Mouse (Mus musculus) hindbrain, embryonic 14.5 days (tissue): ENCODE measurements around the gene Bex6. TPM values are rescaled to one million over a fixed set of nuclear protein-coding genes. Genes with fewer than 3 reads are reported as not detected.

ENCODE experiments used
- ATAC-seq: fragments of 200-750 bp; cut with Nextera tagmentation; 2 replicates; pipeline ENCODE4 v1.8.0; 2017; ENCODE audit warnings: moderate number of reproducible peaks, mild to moderate bottlenecking, moderate TSS enrichment, moderate library complexity; ENCODE audit not compliant: low FRiP score
- DNase-seq: peaks from one replicate; pipeline ENCODE4 v3.0.0-alpha.2; 2015; ENCODE audit warnings: low spot score
- H3K27ac ChIP-seq: fragments of 300-500 bp; sonication (generic); 2 replicates; pipeline ENCODE4 v1.5.1; 2014; ENCODE audit warnings: mild to moderate bottlenecking, moderate library complexity
- H3K27me3 ChIP-seq: fragments of 300-500 bp; sonication (generic); 2 replicates; pipeline ENCODE4 v1.6.1; 2014; ENCODE audit warnings: mild to moderate bottlenecking, low read length, mixed read lengths; ENCODE audit not compliant: control insufficient read depth, insufficient read depth
- H3K36me3 ChIP-seq: fragments of 300-500 bp; sonication (generic); replicated peaks from 2 replicates; pipeline ENCODE4 v1.6.1; 2014; ENCODE audit not compliant: control insufficient read depth, insufficient read depth
- H3K4me1 ChIP-seq: fragments of 300-500 bp; sonication (generic); replicated peaks from 2 replicates; pipeline ENCODE4 v1.6.1; 2014; ENCODE audit warnings: antibody characterized with exemption, low read length, mixed read lengths; ENCODE audit not compliant: control insufficient read depth, insufficient read depth
- H3K4me2 ChIP-seq: fragments of 300-500 bp; sonication (generic); replicated peaks from 2 replicates; pipeline ENCODE4 v1.6.1; 2014; ENCODE audit warnings: mild to moderate bottlenecking, moderate library complexity
- H3K4me3 ChIP-seq: fragments of 300-500 bp; sonication (generic); replicated peaks from 2 replicates; pipeline ENCODE4 v1.5.1; 2014; ENCODE audit warnings: mild to moderate bottlenecking, low read length
- H3K9ac ChIP-seq: fragments of 300-500 bp; sonication (generic); 2 replicates; pipeline ENCODE4 v1.6.1; 2014
- H3K9me3 ChIP-seq: fragments of 300-500 bp; sonication (generic); 2 replicates; pipeline ENCODE4 v1.6.1; 2016; ENCODE audit warnings: low read length; ENCODE audit not compliant: control insufficient read depth
- WGBS: fragments of 180-500 bp; shearing (Covaris S2); extraction: QIAGEN DNeasy Blood & Tissue Kit; methylation state at CpG from one replicate; pipeline ENCODE4 v1.1.7; 2014; 5-methylcytosine and 5-hydroxymethylcytosine counted together
- polyA plus RNA-seq: library from polyadenylated mRNA; unstranded; fragments of >200 nt; fragmentation: Nextera tagmentation; extraction: Ambion mirVana; gene quantifications from 2 replicates; pipeline ENCODE4 v1.2.1, GENCODE M21; 2014

Gene Bex6
- not detected in 2 replicates for polyA plus RNA-seq

DNA sequence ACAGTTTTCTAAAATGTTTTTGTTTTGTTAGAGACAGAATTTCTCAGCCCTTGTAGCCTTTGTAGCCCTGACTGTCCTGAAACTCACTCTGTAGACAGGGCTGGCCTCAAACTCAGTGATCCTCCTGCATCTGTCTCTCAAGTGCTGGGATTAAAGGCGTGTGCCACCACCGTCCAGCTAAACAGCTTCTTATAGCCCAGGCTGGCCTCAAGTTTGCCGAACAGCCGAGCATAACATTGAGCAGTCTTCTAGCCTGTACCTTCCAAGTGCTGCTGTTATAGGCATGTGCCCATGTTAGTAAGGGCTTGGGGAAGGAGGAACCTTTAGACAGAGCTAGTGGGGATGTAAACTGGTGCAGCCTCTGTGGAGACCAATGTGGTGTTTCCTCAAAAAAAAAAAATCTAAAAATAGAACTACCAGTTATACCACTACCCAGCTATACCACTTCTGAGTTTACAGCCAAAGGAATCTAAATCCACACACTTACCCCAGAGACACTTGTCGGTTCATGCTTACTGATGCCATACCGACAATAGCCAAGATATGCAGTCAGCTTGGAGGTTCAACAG, at the start of gene Bex6:
TSS of gene Bex6 (plus strand) at position 491 of the 569 bp plus-strand sequence.
- Histone ChIP-seq H3K4me3 (no peak within 1 kb of the TSS), H3K9me3 (no peaks in the 10 kb centered on the region), H3K36me3 (no peaks in the 10 kb centered on the region), H3K27me3 (no peaks in the 10 kb centered on the region), H3K27ac (no peak within 1 kb of the TSS), H3K9ac (no peak within 1 kb of the TSS), H3K4me1 (no peaks in the 10 kb centered on the region), H3K4me2 (no peak within 1 kb of the TSS)
- DNase-seq (no peak), ATAC-seq (no peak)
- WGBS: 88% methylated on average over 6 of the region's 6 CpGs

DNA sequence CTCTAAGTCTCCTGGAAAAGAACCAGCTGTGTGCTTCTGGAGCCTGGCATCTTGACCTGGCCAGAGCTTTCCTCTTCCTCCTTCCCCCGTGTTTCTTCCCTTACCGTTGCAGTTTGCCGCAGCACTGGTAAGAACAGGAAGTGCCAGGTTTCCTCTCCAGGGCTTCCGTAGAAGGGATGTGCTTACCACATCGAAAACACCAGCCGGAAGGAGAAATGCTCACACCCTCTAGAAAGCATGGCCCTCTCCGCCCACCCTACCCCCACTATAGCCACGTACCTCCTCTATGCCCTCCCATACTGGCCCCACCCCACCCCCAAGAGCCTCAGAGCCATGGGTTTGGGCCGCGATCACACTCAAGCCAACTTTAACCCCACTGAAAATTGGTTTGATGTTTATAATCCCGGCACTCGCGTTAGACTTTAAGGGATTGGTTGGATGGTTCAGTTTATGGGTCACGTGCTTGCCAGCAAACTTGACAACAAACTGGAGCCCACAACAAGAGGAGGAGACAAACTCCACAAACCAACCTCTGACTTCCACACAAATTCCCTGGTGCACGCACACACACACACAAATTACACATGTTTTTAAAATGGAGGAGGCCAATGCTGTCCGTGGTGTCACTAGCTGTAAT, 49.3 kb upstream of the Bex6 start:
- H3K27ac ChIP-seq: no peak overlapping the region
- H3K9me3 ChIP-seq: no peaks in the 10 kb centered on the region
- ATAC-seq (no peak), DNase-seq (no peak)
- H3K36me3 ChIP-seq: no peaks in the 10 kb centered on the region
- no peak overlapping the region for H3K4me2 ChIP-seq
- 77% methylated on average over 16 of the region's 16 CpGs for WGBS
- no peaks in the 10 kb centered on the region for H3K27me3 ChIP-seq
- no peak overlapping the region for H3K9ac ChIP-seq
- H3K4me1 ChIP-seq: no peaks in the 10 kb centered on the region
- no peak overlapping the region for H3K4me3 ChIP-seq

DNA sequence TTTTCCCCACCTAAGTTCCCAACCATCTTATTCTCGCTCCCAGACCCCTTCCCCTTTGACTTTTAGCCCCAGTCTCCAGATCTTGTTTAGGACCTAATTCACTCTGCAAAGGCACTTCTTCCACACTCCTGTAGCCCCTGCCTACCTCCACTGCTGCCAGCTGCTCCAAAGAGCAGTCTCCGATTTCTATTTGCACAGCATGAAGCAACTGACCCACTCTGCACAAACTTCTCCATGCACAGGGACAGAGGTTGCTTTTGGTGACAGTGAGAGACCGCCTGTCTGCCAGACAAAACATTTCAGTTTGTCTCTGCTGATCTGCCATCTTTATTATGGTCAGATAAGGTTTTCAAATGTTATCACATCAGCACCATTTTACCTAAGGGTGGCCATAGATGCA, 46.5 kb upstream of the Bex6 start:
- no peaks in the 10 kb centered on the region for H3K4me1 ChIP-seq
- no peak overlapping the region for H3K27ac ChIP-seq
- WGBS: 88% methylated on average over 3 of the region's 3 CpGs
- H3K27me3 ChIP-seq: no peaks in the 10 kb centered on the region
- H3K4me2 ChIP-seq: no peak overlapping the region
- no peak overlapping the region for H3K4me3 ChIP-seq
- ATAC-seq (no peak), DNase-seq (no peak)
- no peak overlapping the region for H3K9ac ChIP-seq
- no peaks in the 10 kb centered on the region for H3K9me3 ChIP-seq
- H3K36me3 ChIP-seq: no peaks in the 10 kb centered on the region

DNA sequence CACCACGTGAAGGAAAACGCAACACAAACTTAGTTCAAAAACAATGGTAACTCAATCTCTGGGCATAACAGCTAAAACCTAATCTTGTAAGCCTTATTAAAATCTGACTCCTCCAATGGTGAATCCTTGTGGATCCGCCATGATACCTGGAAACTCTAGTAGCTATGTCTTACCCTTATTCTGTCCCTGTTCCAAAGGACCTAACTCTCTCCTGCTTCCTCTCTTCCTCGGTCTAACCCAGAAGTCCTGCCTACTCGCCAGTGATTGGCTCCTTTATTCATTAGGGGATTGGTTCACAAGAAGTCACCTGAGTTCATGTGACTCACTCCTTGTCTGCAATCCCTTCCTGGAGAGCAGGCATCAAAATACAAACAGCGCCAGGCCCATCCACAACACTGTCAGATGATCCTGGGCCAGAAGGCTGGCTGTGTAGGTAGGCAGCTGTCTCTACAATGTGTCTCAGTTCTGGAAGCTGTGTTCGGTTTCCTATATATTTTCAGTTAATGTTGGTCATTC, 43.7 kb upstream of the Bex6 start:
- Histone ChIP-seq H3K27ac (no peak overlapping the region), H3K4me3 (no peak overlapping the region), H3K27me3 (no peaks in the 10 kb centered on the region), H3K9ac (no peak overlapping the region), H3K9me3 (no peaks in the 10 kb centered on the region), H3K4me2 (no peak overlapping the region), H3K36me3 (no peaks in the 10 kb centered on the region), H3K4me1 (no peaks in the 10 kb centered on the region)
- WGBS: 78% methylated on average over 7 of the region's 7 CpGs
- ATAC-seq (no peak), DNase-seq (no peak)

DNA sequence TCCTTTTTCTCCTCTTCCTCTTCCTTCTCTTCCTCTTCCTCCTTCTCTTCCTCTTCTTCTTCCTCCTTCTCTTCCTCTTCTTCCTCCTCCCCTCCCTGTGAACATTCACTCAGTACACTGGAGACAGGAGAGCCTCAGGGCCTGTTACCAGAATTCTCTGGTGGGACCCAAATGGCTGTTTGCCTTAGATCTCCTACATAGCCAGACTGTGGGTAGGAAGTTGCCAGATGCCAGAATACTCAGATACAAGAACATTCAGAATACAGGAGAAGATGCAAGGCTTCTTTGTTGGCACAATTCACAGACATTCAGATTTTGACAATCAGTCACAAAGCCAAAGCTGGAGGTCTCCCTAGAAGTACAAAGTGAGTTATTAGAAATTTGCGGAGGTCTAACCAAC, 40.7 kb upstream of the Bex6 start:
- WGBS: 100% methylated on average over 1 of the region's 1 CpGs
- ATAC-seq: no peak

DNA sequence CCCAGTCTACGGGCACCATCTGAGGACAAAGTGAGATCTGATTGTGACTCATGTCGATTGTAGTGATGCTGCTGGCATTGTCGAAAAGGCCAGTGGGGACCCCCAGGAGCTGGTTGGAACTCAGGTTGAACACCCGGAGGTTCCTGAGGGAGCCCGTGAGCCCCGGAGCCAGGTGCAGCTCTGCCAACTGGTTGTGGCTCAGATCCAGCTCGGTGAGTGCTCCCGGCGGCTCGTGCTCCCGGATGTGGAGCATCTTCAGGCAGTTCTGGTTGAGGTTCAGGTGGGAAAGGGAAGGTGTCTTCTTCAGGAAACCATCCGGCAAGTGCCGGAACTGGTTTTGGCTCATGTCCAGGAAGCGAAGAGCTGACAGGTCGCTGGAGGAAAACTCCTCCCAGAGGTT, 35.9 kb upstream of the Bex6 start:
- no peak for ATAC-seq
- no peak for DNase-seq
- H3K9ac ChIP-seq: no peak overlapping the region
- 92% methylated on average over 15 of the region's 15 CpGs for WGBS
- H3K4me1 ChIP-seq: no peaks in the 10 kb centered on the region
- no peaks in the 10 kb centered on the region for H3K27me3 ChIP-seq
- no peak overlapping the region for H3K4me2 ChIP-seq
- H3K9me3 ChIP-seq: peaks cover 9% of the 10 kb centered on the region; the same call in 1 of the 2 replicates
- no peak overlapping the region for H3K4me3 ChIP-seq
- no peaks in the 10 kb centered on the region for H3K36me3 ChIP-seq
- H3K27ac ChIP-seq: no peak overlapping the region

More for the DNA sequence above, 40.7 kb upstream of the Bex6 start:
- Histone ChIP-seq H3K9ac (no peak overlapping the region), H3K4me1 (no peaks in the 10 kb centered on the region), H3K9me3 (peaks cover 9% of the 10 kb centered on the region; the same call in 1 of the 2 replicates), H3K4me3 (no peak overlapping the region), H3K27me3 (no peaks in the 10 kb centered on the region), H3K4me2 (no peak overlapping the region), H3K36me3 (no peaks in the 10 kb centered on the region), H3K27ac (no peak overlapping the region)
- no peak for DNase-seq

DNA sequence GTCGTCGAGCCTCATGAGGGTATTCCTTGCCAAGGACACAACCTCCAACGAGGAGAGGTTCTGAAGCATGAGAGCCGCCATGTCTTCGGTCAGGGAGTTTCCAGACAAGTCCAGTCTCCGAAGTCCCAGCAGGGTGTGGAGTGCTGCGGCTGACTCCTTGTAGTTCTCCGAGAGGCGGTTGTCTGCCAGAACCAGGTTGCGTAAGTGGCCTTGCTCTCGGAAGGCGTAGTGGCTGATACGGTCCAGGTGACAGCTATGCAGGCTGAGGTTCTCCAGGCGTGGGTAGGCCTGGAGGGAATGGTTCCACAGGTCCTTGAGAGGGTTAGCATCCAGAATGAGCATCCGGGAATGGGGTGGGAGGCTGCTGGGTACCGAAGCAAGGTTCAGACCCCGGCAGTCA, 35.0 kb upstream of the Bex6 start:
- ATAC-seq (no peak), DNase-seq (no peak)
- Histone ChIP-seq H3K27ac (no peak overlapping the region), H3K9ac (no peak overlapping the region), H3K4me3 (no peak overlapping the region), H3K4me1 (no peaks in the 10 kb centered on the region), H3K4me2 (no peak overlapping the region), H3K27me3 (no peaks in the 10 kb centered on the region), H3K36me3 (no peaks in the 10 kb centered on the region), H3K9me3 (peaks cover 9% of the 10 kb centered on the region; the same call in 1 of the 2 replicates)
- WGBS: 94% methylated on average over 17 of the region's 17 CpGs

DNA sequence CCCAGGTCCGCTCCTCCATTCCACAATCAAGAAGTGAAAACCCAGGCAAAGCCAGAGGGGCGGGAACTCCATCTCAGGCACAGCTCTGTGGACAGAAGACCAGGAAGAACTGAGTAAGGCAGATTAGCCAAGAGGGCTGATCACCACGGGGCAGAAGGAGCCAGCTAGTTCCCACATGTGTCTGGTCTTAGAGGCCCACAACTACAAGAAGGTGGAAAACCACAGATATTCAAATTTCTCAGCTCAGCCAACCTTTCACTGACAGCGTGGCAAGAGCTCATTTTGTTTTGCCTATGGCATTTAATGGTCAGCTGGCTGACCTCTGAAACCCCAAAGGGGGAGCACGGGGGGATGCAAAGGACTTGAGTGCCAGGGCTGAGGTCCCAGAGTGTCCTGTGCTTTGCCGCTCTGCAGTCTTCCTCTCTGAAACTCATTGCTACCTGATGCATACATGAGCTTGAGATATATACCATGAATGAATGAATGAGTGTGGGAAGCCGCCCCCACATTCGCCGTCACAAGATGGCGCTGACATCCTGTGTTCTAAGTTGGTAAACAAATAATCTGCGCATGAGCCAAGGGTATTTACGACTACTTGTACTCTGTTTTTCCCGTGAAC, 31.9 kb upstream of the Bex6 start:
- H3K4me2 ChIP-seq: peak overlapping the region; percentile 29
- H3K27ac ChIP-seq: no peak overlapping the region
- ATAC-seq (peak; percentile 51; the same call in 1 of the 2 replicates), DNase-seq (no peak)
- no peaks in the 10 kb centered on the region for H3K36me3 ChIP-seq
- H3K4me1 ChIP-seq: no peaks in the 10 kb centered on the region
- 63% methylated on average over 11 of the region's 13 CpGs for WGBS
- H3K4me3 ChIP-seq: no peak overlapping the region
- peaks cover 9% of the 10 kb centered on the region; the same call in 1 of the 2 replicates for H3K9me3 ChIP-seq
- H3K27me3 ChIP-seq: no peaks in the 10 kb centered on the region
- H3K9ac ChIP-seq: no peak overlapping the region

DNA sequence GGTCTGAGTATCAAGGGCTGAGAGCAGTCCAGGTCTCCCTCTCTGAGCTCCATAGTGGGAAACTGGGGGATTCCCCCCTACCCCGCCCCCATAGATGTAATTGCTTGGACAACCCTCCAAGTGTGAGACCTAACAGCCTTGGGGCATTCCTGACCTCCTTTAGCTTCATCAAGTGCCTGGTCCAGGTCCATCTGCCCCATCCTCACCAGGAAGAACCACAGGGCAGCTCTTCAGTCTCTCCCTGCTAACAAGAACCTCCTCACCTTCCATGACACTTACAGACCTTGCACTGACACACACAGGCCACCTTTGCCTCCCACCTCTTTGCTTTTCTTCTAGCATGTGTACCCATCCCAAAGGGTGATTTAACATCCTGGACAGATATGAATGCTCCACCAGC, 25.6 kb upstream of the Bex6 start:
- no peak for DNase-seq
- no peak for ATAC-seq
- no peak overlapping the region for H3K9ac ChIP-seq

More for the DNA sequence above, 25.6 kb upstream of the Bex6 start:
- no peaks in the 10 kb centered on the region for H3K36me3 ChIP-seq
- H3K4me1 ChIP-seq: 0 out of 2 replicates have a peak, but pooled peaks cover 5% of the 10 kb centered on the region
- H3K4me2 ChIP-seq: 0 out of 2 replicates have a peak overlapping the region, but pooled peaks have one; percentile 2
- no peaks in the 10 kb centered on the region for H3K9me3 ChIP-seq
- WGBS: 75% methylated on average over 1 of the region's 1 CpGs
- no peaks in the 10 kb centered on the region for H3K27me3 ChIP-seq
- no peak overlapping the region for H3K27ac ChIP-seq
- no peak overlapping the region for H3K4me3 ChIP-seq
